Mouse (Mus musculus): Measurements from ENCODE around the gene Klf16.

The Klf16 gene

DNA sequence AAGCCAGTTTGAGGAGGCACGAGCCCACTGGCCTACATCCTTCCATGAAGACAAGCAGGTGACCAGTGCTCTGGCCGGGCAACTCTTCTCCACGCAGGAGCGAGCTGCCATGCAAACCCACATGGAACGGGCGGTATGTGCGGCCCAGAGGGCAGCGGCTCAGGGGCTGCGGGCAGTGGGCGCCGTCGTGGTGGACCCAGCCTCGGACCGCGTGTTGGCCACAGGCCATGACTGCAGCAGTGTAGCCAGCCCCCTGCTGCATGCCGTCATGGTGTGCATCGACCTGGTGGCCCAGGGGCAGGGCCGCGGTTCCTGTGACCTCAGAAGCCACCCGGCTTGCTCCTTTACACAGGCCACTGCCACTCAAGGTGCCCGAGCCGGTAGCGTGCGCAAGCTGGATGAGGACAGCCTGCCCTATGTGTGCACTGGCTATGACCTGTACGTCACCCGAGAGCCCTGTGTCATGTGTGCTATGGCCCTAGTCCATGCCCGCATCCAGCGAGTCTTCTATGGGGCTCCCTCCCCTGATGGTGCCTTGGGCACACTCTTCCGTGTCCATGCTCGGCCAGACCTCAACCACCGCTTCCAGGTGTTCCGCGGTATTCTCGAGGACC is 29.7 kb upstream of the Klf16 start:
- in situ Hi-C loops (cut with MboI, MseI) = loop anchor here in 1 of 2 experiments (5.0 kb wide), 1 partner anchor 80 kb away; no protein-coding TSS in a partner anchor

DNA sequence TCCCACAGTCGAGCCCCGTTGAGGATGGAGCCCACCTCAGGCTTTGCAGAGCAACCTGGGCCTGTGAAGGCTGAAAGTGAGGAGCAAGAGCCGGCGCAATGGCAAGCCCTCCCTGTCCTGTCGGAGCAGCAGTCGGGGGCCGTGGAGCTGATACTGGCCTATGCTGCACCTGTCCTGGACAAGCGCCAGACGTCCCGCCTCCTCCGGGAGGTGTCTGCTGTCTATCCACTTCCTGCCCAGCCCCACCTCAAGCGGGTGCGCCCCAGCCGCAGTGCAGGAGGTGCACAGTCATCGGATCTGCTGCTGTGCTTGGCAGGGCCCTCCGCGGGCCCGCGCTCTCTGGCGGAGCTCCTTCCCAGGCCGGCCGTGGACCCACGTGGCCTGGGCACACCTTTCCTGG is 29.2 kb upstream of the Klf16 start:
- in situ Hi-C loops (cut with MboI, MseI) = loop anchor here in 1 of 2 experiments (5.0 kb wide), 1 partner anchor 81 kb away; no protein-coding TSS in a partner anchor

DNA sequence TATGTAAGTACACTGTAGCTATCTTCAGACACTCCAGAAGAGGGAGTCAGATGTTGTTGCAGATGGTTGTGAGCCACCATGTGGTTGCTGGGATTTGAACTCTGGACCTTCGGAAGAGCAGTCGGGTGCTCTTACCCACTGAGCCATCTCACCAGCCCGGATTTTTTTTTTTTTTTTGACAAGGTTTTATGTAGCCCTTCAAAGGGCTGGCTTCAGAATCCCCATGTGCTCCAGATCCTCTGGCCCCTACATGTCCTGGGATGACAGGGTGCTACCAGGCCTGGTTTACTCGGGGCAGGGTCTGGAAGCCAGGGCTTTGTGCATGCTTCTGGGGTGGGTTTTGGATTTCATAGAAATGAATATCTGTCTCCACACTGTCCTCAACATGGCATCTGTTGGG is 28.6 kb upstream of the Klf16 start, which contains the start of gene Gm49322:
Gene Gm49322 (plus strand): TSS at position 301 of the 400 bp plus-strand sequence.
- in situ Hi-C loops (cut with MboI, MseI) = loop anchor here in 1 of 2 experiments (5.0 kb wide), 1 partner anchor 82 kb away; no protein-coding TSS in a partner anchor

DNA sequence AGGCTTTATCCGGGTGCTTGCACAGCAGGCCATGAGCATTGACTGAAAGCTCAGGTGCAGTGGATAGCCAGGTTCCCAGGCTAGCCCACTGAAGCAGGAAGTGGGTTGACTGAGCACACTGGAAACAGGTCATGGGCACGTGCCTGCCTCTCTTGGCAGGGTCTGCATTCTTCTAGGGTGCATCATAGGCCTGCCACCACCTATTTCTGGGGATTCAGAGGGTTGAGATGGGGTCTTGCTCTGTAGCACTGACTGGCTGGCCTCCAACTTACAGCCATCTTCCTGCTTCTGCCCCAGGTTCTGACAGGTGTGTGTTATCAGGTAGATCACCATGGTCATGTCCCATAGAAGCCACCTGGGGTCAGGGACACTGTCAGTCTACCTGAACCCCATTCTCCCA is 27.9 kb upstream of the Klf16 start:
- in situ Hi-C loops (cut with MboI, MseI) = loop anchor here in 1 of 2 experiments (5.0 kb wide), 1 partner anchor 82 kb away; no protein-coding TSS in a partner anchor

DNA sequence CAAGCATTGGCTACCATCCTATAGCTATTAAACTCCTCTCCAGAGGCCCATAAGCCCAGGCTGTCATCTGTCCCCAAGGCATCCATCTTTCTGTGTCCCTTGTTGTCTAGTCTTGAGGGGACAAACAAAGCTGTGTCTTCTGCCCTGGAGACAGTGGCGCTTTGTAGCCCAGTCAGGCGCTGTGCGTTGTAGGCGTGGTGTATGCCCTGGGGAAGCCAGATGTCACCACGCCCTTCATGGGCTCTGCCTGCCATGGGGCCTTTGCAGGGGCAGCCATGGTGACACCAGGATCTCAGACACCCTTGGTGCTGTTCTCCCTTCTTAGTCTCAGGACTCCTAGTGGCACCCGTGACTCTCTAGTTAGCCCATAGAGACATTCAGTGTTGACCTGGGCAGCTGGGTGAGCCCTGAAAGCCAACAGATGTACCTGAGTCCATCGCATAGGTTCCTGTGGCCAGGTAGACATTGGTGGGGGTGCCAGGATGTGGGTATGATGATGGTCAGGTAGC is 26.9 kb upstream of the Klf16 start:
- in situ Hi-C loops (cut with MboI, MseI) = no loop called here

DNA sequence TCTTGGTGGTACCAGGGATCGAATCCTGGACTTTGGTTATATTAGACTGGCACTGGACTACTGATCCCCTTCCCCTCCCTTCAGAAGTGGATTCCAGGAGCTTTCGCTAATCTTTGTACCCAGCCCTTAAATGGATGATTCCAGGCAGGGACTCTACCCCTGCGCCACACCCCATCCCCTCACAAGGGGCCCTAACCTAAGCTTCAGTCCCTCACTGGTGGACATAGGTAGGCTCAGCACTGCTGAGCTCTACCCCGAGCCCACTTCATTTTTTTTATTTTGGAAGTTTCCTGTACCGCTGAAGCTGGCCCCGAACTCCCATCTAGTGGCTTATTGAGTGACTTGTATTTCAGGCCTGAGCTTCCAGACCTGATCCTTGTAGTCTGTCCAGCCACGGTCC is 26.2 kb upstream of the Klf16 start:
- in situ Hi-C loops (cut with MboI, MseI) = no loop called here

DNA sequence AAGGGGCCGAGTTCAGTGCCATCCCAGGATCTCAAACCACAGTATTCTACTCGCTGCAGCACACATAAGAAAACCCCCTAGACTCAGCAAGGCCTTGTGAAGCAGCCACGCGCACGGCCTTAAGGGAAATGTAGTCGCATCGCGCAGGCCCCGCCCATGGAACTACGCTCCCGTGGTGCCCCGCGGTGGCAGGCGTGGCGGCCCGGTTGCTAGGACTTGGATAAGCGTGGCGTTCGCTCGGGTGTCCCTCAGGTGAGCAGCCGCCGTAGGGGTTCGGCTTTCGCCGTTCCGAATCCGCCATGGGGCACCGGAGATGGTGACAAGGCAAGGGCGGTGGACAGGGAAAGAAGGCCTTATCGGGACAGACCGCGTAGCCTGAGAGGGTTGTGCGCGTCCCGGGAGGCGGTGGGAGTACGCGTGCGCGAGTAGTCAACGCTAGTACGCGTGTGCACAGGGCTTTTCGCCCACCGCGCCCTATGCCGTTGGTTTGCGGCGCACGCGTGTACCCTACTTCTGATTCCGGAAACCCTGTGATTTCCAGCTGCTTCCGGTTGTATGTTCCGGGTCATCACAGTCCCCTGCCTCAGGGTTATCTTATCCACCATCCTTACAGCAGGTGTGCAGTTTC is 25.7 kb upstream of the Klf16 start, which contains the start of the genes Scamp4 and Adat3:
Gene Scamp4 (plus strand): TSS at position 175 of the 628 bp plus-strand sequence.
Gene Adat3 (plus strand): TSS at position 183 of the 628 bp plus-strand sequence.
- in situ Hi-C loops (cut with MboI, MseI) = no loop called here

DNA sequence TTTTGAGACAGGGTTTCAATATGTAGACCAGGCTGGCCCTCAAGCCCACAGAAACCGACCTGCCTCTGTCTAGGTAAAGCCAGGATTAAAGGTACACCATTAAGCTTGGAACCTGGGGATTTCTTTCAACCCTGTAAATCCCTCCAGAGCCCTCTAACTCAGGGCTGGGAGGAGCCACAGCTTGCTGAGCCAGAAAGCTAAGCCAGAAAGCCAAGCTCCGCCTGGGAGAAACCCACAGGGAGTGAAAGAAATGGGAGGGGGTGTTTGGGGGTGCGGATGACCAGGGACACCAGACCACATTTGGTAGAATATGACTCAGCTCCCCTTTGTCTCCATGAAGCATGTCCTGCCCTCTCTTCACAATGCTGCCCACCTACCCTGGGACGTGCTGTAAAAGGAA is 19.2 kb upstream of the Klf16 start:
- in situ Hi-C loops (cut with MboI, MseI) = no loop called here

DNA sequence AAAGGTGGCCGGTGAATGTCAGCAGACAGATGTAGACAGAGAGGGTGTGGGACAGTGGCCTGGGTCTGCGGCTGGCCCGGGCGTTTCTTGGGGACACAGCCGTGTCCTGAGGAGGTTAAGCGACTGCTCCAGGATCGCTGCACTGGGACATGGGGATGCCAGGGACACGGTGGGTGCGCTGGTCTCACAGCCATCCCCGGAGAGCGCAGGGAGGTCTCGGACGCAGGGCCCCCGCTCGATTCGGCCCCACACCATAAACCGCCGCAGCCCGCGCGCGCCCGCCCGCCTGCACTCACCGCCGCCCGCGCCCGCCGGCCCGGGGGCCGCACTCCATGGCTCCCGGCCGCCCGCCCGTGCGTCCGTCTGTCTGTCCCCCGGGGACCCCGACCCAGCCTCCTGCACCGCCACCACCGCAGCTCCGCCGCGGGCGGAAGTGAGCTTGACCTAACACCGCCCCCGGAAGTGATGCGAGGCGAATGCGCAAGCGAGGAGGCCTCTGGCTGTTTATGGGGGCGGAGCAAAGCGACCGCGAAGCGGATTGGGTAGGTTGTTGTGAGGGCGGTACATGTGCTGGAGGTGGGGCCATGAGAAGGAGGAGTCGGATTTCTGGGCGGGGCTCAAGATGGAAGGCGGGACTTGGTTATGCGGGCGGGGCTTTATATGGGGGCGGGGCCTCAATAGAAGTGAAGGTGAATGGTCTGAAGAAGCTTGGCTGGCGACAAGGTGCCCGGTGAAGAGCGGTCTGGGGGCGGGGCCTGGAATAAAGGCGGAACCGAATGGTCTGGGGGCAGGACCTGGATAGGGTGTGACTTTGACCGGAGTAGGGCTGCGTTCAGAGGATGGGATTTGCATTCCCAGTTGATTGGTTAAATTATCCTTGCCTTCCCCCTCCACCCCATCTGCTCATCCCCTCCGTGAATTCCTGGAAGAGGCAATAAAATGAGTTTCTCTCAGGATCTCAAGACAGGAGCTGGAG is 13.0 kb upstream of the Klf16 start, which contains the start of gene Abhd17a:
Gene Abhd17a (minus strand): TSS at position 463 of the 976 bp plus-strand sequence.
- in situ Hi-C loops (cut with MboI, MseI) = no loop called here

DNA sequence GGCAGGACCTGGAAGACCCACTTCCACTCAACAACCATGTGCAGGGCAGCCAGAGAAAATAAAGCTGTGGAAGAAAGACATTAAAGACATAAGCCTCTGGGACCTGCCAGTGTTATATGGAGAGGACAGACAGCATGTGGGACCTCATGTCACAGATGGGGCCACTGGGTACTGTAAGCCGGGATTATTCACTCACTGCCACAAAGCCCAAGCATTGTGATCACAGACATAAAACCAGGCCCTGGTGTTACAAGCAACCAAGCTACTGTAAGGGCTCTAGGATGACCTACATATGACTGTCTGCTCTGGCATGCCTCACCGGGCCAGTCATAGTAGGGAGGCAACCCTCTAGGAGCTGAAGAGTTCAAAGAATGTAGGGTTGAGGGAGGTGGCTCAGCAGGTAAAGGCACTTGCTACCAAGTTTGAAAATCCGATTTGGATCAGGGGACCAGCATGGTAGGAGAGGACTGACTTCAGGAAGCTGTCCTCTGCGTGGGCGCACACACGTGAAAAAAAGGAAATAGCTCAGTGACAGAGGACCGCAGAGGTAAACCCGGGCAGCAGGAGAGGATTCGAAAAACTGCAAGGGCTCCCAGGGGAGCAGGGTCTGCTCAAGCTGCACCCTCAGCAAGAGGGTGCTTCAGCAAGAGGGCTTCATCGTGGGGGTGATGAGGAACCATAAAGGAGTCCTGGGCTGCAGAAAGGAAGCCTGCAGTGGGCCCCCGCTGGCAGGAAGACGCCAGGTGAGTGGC is 12.2 kb upstream of the Klf16 start:
- in situ Hi-C loops (cut with MboI, MseI) = no loop called here

DNA sequence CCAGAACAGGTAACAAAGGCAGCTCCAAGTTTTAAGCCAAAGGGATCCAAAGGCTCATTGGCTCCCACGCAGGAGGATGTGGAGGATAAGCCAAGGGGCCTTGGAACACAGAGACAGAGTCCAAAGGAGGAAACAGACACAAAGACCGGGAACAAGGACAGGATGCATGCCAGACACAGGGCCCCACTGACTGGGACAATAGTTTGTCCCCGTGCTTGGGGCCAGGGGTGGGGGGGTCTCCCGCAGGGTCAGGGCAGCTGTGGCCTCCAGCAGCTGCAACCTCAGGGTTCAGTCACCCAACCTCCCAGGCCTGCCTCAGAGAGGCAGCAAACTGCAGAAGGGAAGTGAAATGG is 10.2 kb upstream of the Klf16 start:
- in situ Hi-C loops (cut with MboI, MseI) = no loop called here

DNA sequence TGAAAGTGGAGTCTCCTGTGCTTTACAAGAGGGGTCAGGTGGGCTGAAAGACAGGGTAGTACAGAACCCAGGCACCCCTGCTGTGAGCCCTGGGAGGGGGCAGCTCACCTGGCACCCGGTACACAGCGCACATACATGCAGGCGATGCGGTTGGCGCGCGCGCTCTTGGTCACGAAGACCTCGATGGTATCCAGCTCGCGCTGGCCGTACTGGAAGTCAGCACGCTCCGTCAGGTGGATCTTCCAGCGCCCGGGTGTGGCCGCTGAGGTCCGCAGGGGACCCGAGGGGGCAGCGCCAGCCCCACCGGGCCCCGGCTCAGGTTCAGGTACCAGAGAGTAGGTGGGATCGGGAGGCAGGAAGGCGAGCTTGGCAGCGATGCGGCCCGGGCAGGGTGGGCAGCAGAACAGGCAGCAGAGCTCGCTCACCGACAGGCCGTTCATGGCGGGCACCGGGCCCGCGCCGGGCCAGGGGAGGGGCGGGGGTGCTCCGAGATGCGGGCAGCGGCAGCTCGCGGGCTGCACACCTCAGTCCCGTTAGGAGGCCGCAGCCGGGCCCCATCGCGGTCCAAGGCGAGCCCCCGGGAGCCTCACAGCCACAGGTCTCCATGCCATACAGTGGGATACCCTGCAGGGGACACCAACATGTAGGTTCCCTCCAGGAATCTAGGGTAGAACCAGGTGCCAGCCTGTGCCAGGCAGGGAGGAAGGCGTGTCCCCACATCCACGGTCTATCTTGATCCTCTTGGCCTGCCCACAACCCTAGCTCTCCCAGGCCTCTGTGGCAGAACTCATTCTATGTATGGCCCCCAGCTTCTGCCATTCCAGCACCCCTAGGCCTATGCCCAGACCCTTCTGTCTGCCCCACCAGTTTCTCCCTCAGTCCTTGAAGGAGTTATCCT is 9.5 kb upstream of the Klf16 start:
- in situ Hi-C loops (cut with MboI, MseI) = no loop called here

DNA sequence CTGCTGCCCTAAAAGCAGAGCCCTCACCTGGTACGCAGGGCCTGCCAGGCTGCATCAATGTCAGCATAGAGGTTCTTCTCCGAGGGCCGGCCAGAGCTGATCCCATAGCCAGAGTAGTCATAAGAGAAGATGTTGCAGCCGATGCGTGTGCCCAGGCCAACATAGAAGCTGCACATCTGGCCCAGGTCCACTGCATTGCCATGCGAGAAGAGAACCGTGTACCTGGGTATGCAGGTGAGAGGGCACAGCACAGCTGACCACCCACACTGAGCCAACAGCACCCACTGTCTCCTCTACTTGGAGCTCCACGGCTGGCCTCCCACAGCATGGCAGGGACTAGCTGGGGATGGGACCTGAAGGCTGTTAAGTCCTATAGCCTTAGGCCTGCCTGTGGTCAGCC is 8.5 kb upstream of the Klf16 start:
- in situ Hi-C loops (cut with MboI, MseI) = no loop called here

DNA sequence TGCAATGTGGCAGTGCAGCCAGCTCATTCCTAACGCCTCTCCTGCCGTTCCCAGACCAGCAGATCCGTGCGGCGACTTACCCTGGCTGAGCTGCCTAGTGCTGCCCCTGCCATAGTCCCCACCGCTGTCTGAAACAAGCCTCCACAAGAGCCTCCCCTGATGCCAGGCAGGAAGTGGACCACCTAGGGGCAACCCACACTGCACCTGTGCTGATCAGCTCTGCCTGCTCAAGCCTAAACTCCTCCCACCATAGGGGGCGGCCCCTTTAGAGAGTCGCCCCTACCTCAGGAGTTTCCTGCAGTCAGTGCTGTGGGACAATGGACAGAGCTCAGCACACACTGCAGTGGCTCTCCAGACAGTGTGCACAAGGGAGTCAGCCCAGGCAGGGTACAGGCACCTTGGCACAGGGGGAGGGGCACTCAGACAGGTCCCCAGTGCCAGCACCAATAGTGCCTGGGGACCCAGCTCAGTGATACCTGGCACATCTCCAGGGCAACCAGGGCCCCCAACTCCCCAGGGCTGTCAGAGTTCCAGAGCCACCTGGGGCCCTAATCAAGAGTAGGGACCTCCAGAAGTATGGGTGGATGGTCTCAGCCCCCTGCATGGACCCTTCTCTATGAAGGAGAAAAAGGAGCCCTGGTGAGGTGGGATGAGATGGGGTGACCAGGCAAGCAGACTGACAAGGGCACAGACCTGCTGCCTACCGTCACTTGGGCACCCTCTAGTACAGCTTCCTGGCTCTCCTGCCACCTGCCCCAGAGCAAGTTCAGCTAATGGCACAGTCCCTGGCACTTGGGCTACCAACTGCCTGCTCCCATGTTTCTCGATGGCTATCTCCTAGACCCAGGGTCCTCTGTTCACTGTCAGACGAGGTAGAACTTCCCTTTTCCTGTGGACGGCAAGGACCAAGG is 7.8 kb upstream of the Klf16 start:
- in situ Hi-C loops (cut with MboI, MseI) = no loop called here

DNA sequence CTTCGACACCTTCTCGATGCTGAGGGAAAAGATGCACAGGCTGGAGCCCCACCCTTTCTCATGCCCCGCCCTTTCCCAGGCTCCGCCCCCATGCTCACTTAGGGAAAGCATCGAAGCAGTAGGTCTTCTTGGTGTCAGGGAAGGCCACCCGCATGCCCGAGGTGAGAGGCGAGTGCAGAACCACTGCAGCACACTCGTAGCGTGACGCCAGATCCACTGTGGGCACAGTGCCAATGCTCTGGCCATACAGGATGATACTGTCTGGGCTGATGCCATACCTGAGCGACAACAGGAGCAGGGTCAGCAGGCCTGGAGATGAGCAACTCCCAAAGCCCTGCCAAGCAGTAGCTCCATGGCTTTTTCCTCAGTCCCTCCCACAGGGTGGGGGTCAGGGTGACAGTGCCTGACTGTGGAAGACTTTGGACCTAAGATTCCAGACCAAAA is 6.9 kb upstream of the Klf16 start:
- in situ Hi-C loops (cut with MboI, MseI) = no loop called here

DNA sequence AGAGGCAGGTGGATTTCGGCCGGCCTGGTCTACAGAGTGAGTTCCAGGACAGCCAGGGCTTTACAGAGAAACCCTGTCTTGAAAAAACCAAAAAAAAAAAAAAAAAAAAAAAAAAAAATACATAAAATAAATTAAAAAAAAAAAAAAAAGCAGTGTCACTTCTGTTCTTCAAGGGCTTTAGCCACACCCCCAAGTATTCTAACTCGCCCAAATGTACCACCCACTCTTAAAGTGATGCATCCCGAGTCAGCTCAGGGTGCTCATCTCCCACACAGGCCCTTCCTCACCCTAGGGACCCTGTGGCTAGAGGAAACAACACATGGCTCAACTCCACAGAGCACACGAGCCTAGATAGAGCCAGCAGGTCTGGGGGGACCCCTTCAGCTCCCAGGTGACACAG is 5.9 kb upstream of the Klf16 start:
- in situ Hi-C loops (cut with MboI, MseI) = no loop called here

DNA sequence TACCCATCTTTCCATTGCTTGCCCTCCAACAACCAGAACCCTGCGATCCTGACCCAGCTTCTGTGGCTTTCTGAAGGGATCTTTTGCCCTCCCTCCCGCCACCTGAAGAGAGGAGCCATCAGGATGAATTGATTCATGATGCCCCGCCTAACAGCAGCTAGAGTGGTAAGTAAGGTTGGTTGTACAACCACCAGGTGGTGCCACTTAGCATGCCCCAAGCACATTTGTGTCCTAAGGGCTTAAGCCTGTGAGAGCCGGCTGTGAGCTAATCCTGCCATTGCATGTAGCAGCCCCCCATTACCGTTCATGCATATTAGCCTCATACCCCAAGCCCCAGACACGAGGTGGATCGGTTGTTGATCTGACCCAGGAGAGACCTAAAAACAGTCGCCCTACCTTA is 1.8 kb upstream of the Klf16 start:
- in situ Hi-C loops (cut with MboI, MseI) = loop anchor here (5.0 to 10.0 kb wide), 3 partner anchors 43 to 108 kb away; partner anchors contain the start of gene Csnk1g2 (in 1 of the 2)

DNA sequence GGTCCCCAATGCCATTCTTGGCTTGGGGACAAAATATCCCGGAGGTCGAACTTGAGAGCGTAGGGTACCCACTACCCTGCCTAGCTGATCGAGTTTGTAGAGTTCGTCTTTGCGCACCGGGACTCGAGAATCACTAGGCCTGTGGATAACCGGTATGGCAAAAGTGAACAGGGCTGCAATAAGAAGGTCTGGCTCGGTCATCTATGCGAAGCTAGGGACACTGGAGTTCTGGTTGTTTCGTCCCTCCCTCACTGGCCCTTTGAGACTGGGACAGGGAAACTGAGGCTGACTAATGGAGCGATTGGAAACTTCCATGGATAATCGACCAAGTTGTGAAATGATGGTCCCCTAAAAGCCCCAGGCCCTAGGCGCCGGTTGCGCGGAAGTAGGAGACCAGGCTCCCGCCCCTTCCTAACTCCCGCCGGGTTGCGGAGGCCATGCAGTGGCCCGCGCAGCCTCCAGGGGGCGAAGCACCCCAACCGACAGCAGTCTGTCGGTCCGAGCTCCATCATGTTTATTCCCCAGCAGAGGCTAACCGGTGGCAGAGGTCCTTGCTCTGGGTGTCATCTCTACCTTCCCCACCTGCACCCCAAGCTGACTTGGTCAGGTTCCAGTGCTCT is 1.1 kb upstream of the Klf16 start:
- in situ Hi-C loops (cut with MboI, MseI) = loop anchor here (5.0 to 10.0 kb wide), 3 partner anchors 44 to 109 kb away; partner anchors contain the start of gene Csnk1g2 (in 1 of the 2)

Data from T-helper 17 cell (primary cell).